22 mouse cellular contexts compared by ENCODE assay signal in genomic region chr11:84932261-84932660, GRCm38 (mm10). TPM values are rescaled to one million over a fixed set of nuclear protein-coding genes. Genes with fewer than 3 reads are reported as not detected.
DNase-seq lines count a peak whose midpoint lies in the region; ATAC-seq lines count a peak whose summit lies in the region.
"Had no signal": no experiment of that assay in that cellular context is flagged by ENCODE, and none has a peak within 500 bp of the region (broad histone marks: within the 10 kb centered on the region; RNA-seq: fewer than 3 reads in every experiment).

No protein-coding gene starts in this region.

- no peak overlapping the region for H3K27ac ChIP-seq in embryonic facial prominence, embryonic 11.5 days (replicated peaks; ENCODE audit: low read depth, low read length)
- H3K27ac ChIP-seq in embryonic facial prominence, embryonic 10.5 days (replicated peaks): no peak overlapping the region
- H3K27ac ChIP-seq: embryonic facial prominence, embryonic 15.5 days; forebrain, embryonic 10.5 days; heart, embryonic 13.5 days; hindbrain, embryonic 13.5 days; hindbrain, postnatal 0 days had no signal

- no peaks in the 10 kb centered on the region for H3K36me3 ChIP-seq in embryonic facial prominence, embryonic 11.5 days (replicated peaks; ENCODE audit: control insufficient read depth, insufficient read depth, low read depth, low read length)
- H3K36me3 ChIP-seq in embryonic facial prominence, embryonic 10.5 days (replicated peaks): no peaks in the 10 kb centered on the region
- H3K36me3 ChIP-seq: embryonic facial prominence, embryonic 15.5 days; forebrain, embryonic 10.5 days; G1E; heart, embryonic 13.5 days; hindbrain, embryonic 13.5 days had no signal

- H3K4me1 ChIP-seq in embryonic facial prominence, embryonic 11.5 days (ENCODE audit: control insufficient read depth, insufficient read depth, low read length): no peaks in the 10 kb centered on the region
- no peaks in the 10 kb centered on the region for H3K4me1 ChIP-seq in embryonic facial prominence, embryonic 10.5 days
- H3K4me1 ChIP-seq: embryonic facial prominence, embryonic 15.5 days; heart, embryonic 13.5 days; hindbrain, embryonic 13.5 days had no signal

- H3K4me2 ChIP-seq in embryonic facial prominence, embryonic 11.5 days (ENCODE audit: low read depth, low read length): no peak overlapping the region
- H3K4me2 ChIP-seq: embryonic facial prominence, embryonic 15.5 days; heart, embryonic 13.5 days; hindbrain, embryonic 13.5 days had no signal

- H3K4me3 ChIP-seq in embryonic facial prominence, embryonic 11.5 days (ENCODE audit: low read depth, low read length): no peak overlapping the region
- H3K4me3 ChIP-seq in embryonic facial prominence, embryonic 10.5 days: no peak overlapping the region
- H3K4me3 ChIP-seq: embryonic facial prominence, embryonic 15.5 days; erythroblast, embryonic 14.5 days; forebrain, embryonic 10.5 days; heart, embryonic 13.5 days; hindbrain, embryonic 13.5 days had no signal

- no peaks in the 10 kb centered on the region for H3K27me3 ChIP-seq in embryonic facial prominence, embryonic 11.5 days (ENCODE audit: control insufficient read depth, insufficient read depth, low read length)
- no peaks in the 10 kb centered on the region for H3K27me3 ChIP-seq in embryonic facial prominence, embryonic 10.5 days (replicated peaks; ENCODE audit: low read depth, poor library complexity, severe bottlenecking)
- H3K27me3 ChIP-seq: embryonic facial prominence, embryonic 15.5 days; heart, embryonic 13.5 days; hindbrain, embryonic 13.5 days had no signal

- H3K9me3 ChIP-seq in embryonic facial prominence, embryonic 11.5 days (replicated peaks; ENCODE audit: control insufficient read depth, low read length): no peaks in the 10 kb centered on the region
- no peaks in the 10 kb centered on the region for H3K9me3 ChIP-seq in embryonic facial prominence, embryonic 10.5 days
- H3K9me3 ChIP-seq: embryonic facial prominence, embryonic 15.5 days; forebrain, embryonic 10.5 days; G1E; heart, embryonic 13.5 days; hindbrain, embryonic 13.5 days had no signal

- WGBS in embryonic facial prominence, embryonic 11.5 days: 16% methylated on average over 6 of the region's 6 CpGs
- 15% methylated on average over 6 of the region's 6 CpGs for WGBS in embryonic facial prominence, embryonic 10.5 days

- DNase-seq in embryonic facial prominence, embryonic 11.5 days (ENCODE audit: low spot score): peak; percentile 42
- DNase-seq in embryonic facial prominence, embryonic 10.5 days (ENCODE audit: low spot score): no peak
- peak; percentile 22 for DNase-seq in retina, embryonic 14.5 days (ENCODE audit: low spot score)
- no peak for DNase-seq in retina, postnatal 1 day
- peak; percentile 37 for DNase-seq in embryo, embryonic 10.5 days (ENCODE audit: low spot score)
- DNase-seq in frontal cortex, postnatal 14 days (ENCODE audit: low spot score in 2 of 2): no peak
- no peak for DNase-seq in right cerebral cortex, postnatal 10 days (ENCODE audit: low spot score in 2 of 2)
- DNase-seq: adrenal gland, postnatal 14 days; cerebellum, adult 11-12 months; cerebellum, adult 9-11 months; cerebellum, postnatal 36 days; gastrocnemius, postnatal 36 days; heart, adult 11 months had no signal

- no peak overlapping the region for H3K9ac ChIP-seq in embryonic facial prominence, embryonic 11.5 days (replicated peaks; ENCODE audit: low read length)
- H3K9ac ChIP-seq: embryonic facial prominence, embryonic 15.5 days; heart, embryonic 13.5 days; hindbrain, embryonic 13.5 days had no signal

- no peak for ATAC-seq in embryonic facial prominence, embryonic 11.5 days (replicated peaks; ENCODE audit: insufficient number of reproducible peaks, low FRiP score, low TSS enrichment, low read depth)
- ATAC-seq: activated CD4-positive, CD25-positive, alpha-beta regulatory T cell, adult 4 months; forebrain, embryonic 14.5 days; hindbrain, postnatal 0 days had no signal

RNA-seq across cellular contexts. Expression of gene Znhit3, which starts 16.1 kb away (rescaled TPM):
- polyA plus RNA-seq in embryonic facial prominence, embryonic 11.5 days (2014; fragmentation: Nextera tagmentation; extraction: Ambion mirVana): 67.9 and 77.0 TPM in 2 replicates
- 89.1 and 96.8 TPM in 2 replicates for polyA plus RNA-seq in embryonic facial prominence, embryonic 10.5 days (2016; fragmentation: Nextera tagmentation; extraction: Ambion mirVana)

RNA-seq across cellular contexts. Expression of gene Car4, which starts 25.3 kb away (rescaled TPM):
- polyA plus RNA-seq in embryonic facial prominence, embryonic 11.5 days (2014; fragmentation: Nextera tagmentation; extraction: Ambion mirVana): 1.6 and 2.0 TPM in 2 replicates
- 2.9 and 5.1 TPM in 2 replicates for polyA plus RNA-seq in embryonic facial prominence, embryonic 10.5 days (2016; fragmentation: Nextera tagmentation; extraction: Ambion mirVana)
- polyA plus RNA-seq: activated CD4-positive, CD25-positive, alpha-beta regulatory T cell, adult 4 months; erythroblast, embryonic 14.5 days; G1E had no signal

RNA-seq across cellular contexts. Expression of gene Pigw, which starts 52.2 kb away (rescaled TPM):
- 3.0 and 3.7 TPM in 2 replicates for polyA plus RNA-seq in embryonic facial prominence, embryonic 11.5 days (2014; fragmentation: Nextera tagmentation; extraction: Ambion mirVana)
- polyA plus RNA-seq in embryonic facial prominence, embryonic 10.5 days (2016; fragmentation: Nextera tagmentation; extraction: Ambion mirVana): 2.5 and 2.8 TPM in 2 replicates

RNA-seq across cellular contexts. Expression of gene Myo19, which starts 52.3 kb away (rescaled TPM):
- polyA plus RNA-seq in embryonic facial prominence, embryonic 11.5 days (2014; fragmentation: Nextera tagmentation; extraction: Ambion mirVana): 8.1 and 8.2 TPM in 2 replicates
- 11.9 and 15.3 TPM in 2 replicates for polyA plus RNA-seq in embryonic facial prominence, embryonic 10.5 days (2016; fragmentation: Nextera tagmentation; extraction: Ambion mirVana)

Comparison
In these comparisons a context has a peak if more than half of its experiments do, and no peak if none do; other contexts are left out.
1. DNase-seq: peak in embryonic facial prominence, embryonic 11.5 days (single experiment), retina, embryonic 14.5 days (single experiment) and embryo, embryonic 10.5 days (single experiment); none in embryonic facial prominence, embryonic 10.5 days (single experiment), retina, postnatal 1 day (single experiment), frontal cortex, postnatal 14 days (0 of 2) and right cerebral cortex, postnatal 10 days (0 of 2).